Mouse (Mus musculus): ENCODE results near the gene Fbn1.
"Not testable (repeated sequence)": the region's sequence is repeated elsewhere in the genome, so short reads cannot be mapped to it uniquely, and the experiment has no call there.

Gene Fbn1

DNA sequence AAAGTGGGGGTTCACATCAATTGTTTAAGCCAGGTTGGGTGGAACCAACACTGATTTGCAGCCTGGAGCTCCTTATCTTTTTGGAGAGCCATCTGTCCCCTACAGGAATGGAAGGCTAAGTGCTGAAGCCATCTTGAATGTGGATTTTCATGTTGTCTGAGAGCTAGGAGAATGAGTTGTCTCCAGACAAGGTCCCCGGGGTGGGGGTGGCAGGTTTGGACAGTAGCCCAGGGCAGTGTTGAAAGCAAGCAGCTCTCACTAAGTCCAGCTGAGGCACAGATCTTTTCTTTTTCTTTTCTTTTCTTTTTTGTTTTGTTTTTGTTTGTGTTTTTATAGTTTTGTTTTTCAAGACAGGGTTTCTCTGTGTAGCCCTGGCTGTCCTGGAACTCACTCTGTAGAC, 216.7 kb downstream of the Fbn1 start:
- DNase-seq (ENCODE audit: low spot score): no peak

- no peak for DNase-seq (ENCODE audit: low spot score)
These were observed 217.4 kb downstream of the Fbn1 start for GRCm38 (mm10) chr2:125290197-125290965.

GRCm38 (mm10) chr2:125285777-125286176, 222.0 kb downstream of the Fbn1 start:
- no peak for DNase-seq (ENCODE audit: low spot score)

GRCm38 (mm10) chr2:125282334-125283206, 225.2 kb downstream of the Fbn1 start:
- no peak for DNase-seq (ENCODE audit: low spot score)

DNA sequence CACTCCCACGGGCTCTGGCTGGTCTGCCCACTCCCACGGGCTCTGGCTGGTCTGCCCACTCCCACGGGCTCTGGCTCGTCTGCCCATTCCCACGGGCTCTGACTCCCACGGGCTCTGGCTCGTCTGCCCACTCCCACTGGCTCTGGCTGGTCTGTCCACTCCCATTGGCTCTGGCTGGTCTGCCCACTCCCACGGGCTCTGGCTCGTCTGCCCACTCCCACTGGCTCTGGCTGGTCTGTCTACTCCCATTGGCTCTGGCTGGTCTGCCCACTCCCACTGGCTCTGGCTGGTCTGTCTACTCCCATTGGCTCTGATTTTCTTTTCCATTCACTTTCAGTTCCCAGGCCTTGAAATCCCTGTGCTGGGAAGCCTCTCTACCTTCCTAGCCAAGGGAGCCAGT, 227.8 kb downstream of the Fbn1 start:
- not testable (repeated sequence) for DNase-seq (ENCODE audit: low spot score)

DNA sequence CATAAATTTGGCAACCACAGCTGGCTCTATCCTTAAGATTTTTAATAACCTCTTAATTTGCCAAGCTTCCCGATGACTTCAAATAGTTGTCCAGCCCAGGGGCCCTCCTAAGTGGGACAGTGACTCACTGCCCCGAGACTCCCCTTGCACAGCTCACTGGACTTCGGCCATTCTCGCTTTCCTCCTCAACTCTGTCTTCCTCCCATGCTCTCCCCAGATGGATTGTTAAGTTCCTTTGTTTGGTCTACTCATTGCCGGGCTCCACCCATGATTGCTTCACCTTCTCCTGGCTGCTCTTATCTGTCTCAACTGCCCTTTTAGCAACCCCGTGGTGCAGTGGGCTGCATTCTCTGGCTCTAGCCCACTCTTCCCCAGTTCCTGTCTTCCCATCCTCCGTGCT, 229.3 kb downstream of the Fbn1 start:
- DNase-seq (ENCODE audit: low spot score): peak; percentile 16

- DNase-seq (ENCODE audit: low spot score): no peak
These were observed 231.1 kb downstream of the Fbn1 start for GRCm38 (mm10) chr2:125276692-125277091.

DNA sequence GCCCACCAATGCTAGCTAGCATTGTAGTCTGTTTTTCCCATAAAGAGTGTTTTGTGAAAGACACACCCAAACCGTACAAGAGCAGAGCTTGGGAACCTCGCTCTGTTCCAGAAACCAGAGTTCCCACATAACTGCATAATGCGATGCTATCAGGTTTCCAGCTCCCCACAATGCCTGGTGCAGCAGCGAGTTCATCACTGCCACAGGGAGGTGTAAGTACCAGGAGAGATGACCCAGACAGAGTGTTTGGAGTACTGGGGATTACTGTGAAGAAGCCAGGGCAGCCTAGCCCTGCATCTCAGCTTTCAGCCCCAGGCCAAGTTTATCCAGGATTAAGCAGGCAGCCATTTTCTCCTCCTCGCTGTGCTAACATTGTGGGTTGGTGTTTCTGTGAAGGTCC, 232.2 kb downstream of the Fbn1 start:
- no peak for DNase-seq (ENCODE audit: low spot score)

- no peak for DNase-seq (ENCODE audit: low spot score)
These were observed 238.9 kb downstream of the Fbn1 start for GRCm38 (mm10) chr2:125268876-125269275.

DNA sequence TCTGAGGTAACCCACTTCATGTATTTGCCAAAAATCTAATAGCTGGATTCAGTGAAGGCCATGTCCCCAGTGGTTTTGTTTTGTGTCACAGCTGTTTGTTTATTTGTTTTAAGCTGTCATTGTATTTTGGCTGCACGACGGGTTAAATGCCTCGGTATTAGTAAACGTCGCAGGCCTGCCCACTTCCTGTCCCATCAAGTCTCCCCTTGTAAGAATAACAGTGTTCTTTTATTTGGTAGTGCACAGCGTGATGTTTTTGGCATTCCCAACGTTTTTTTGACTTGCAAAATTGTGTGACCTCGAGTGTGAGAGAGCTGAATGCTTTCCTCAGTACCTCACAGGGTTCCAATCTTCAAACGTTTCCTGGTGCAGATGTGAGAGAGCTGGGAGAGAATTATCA, 244.0 kb downstream of the Fbn1 start:
- DNase-seq (ENCODE audit: low spot score): no peak

DNA sequence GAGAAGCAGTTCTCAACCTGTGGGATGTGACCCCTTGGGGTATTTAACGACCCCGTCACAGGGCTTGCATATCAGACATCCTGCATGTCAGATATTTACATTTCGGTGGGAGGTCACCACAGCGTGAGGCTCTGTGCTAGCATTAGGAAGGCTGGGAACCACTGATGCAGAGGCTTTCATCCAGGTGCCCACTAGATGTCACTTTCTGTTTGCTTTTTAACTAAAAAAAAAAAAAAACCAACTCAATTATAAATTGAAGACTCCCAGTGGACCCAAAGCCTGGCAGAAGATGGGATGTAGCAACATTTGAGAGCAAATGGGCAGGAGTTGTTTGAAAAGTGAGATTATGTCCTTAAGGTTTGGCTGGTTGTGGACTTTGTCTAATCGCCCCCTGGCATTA, 244.7 kb downstream of the Fbn1 start:
- no peak for DNase-seq (ENCODE audit: low spot score)

DNA sequence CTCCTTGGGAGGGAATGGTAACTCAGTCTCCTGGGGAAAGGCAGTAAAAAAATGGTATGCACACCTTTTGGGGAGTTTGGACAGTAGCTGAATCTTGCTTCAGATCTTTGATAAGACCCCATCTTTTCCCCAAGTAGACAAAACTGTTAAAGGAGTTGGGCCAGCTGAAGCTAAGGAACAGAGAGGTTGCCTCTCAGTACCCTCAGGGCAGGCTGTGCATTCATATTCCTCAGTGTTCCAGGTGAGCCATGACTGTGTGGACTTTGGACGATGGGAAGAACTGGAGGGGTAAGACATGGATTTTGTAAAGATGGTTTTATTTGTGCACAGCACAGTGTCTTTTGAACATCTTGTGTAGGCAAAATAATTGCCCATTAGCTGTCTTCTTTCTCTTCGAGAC, 247.5 kb downstream of the Fbn1 start:
- no peak for DNase-seq (ENCODE audit: low spot score)

DNA sequence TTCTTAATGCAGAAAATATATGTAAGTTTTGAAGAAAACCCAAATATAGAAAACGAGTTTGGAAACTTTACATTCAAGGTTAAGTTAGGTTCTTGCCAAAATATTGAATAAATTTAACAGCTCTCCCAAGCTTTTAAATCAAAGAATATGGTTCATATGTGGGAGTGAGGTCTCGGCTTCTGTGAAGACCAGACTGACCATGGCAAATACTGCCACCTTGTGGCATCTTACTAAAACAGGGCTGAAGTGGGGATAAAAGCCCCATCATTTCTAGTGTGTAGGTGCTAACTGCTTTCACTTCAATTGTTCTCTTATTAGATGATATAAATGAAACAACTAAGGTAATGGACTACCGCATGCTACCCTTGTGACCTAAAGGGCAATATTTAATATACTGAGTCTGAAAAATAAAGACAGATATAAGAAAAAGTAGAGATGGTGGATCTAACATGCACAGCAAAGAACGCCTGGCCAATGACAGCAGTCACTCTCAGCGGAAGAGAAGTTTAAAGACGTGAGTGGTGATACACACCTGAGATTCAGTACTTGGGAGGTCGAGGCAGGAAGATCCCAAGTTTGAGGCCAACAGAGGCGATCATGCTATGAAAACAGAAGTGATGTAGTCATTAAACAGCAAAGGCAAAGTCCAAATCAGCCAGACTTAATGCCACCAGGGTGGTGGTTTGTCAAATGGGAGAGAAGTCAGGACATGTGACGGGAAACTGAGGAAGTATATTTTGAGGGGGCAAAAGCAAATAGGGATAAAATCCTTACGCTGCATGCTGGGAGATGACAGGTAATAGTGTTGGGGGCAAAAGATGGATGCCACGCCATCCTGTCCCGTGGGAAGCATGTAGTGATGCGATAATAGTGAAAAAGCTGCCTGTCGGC, 248.3 kb downstream of the Fbn1 start:
- DNase-seq (ENCODE audit: low spot score): no peak

DNA sequence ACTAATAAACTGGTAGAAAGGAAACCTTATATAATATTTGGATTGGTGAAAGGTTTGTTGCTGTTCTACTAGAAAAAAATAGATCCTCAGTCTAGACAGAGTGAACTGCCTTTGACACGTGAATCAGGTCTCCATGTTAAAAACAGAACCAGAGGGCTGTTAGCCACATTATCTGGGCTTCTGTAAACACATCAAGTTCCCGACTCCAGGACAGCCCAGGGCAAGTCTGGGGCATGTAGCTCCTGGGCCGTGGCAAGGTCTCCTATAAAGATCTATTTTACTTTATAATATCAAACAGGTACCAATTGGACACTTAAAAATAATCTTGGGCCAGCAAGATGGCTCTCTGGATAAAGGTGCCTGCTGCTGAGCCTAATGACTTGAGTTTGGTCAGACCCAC, 251.9 kb downstream of the Fbn1 start:
- no peak for DNase-seq (ENCODE audit: low spot score)

DNA sequence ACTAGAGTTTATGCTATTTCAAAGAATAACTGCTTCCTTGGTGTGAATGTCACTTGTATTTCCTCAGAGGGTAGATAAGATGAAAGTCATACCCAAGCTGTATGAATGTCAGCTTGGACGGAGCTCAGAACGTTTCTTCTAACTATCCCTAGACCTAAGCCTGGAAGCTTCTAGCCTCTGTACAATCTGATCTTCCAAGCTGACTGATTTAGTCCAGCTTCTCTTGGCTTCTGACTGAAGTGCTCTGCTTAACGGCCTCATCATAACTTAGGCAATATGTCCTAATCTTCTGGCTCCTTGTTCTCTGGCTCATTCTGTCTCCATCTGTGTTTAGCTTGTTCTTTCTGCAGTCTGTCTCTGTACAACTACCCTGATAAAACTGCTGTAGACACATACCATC, 253.2 kb downstream of the Fbn1 start:
- no peak for DNase-seq (ENCODE audit: low spot score)

DNA sequence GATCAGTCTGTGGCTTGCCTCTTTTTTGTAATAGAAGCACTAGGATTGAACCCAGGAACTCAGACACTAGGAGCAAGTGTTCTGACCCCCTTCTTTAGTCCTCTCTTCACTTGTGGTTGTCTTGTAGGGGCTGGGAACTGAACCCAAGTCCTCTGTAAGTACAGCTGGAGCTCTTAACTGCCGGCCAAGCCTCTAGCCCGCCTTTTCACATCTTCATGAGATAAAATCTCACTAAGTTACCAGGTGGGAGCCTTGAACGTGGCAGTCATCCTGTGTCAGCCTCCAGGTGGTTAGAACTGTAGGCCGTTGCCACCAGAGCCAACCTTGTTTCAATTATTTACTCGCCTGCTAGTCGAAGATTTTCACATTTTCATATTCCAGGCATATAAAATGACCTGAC, 254.1 kb downstream of the Fbn1 start:
- no peak for DNase-seq (ENCODE audit: low spot score)

DNA sequence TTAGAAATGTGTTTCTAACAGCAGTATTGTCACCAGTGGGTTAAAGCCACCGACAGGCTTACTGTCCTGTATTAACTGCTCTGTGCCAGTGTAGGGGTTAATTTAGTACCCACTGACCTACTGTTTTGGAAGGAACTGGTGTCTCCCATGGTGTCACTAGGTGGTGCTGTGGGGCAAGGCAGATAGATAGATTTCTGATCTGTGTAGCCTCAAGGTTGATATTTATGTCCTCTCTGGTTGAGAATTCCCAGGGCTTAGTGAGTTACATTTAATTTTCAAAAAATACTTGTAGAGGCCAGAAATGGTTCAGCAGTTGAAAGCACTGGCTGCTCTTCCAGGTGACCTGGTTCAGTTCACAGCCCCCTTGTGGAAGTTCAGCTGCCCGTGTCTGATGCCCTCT, 255.5 kb downstream of the Fbn1 start:
- DNase-seq (ENCODE audit: low spot score): peak; percentile 29

GRCm38 (mm10) chr2:125251781-125252180, 256.0 kb downstream of the Fbn1 start:
- DNase-seq (ENCODE audit: low spot score): no peak

Data from urinary bladder, postnatal 25 days (tissue).